Mouse (Mus musculus) myocyte (in vitro differentiated cells): ENCODE data around the gene Scn4a. TPM values are rescaled to one million over a fixed set of nuclear protein-coding genes. Genes with fewer than 3 reads are reported as not detected.

Experiments
- H3K27me3 ChIP-seq: one replicate; pipeline ENCODE4 v1.6.1; 2011; ENCODE audit not compliant: control insufficient read depth, insufficient read depth, insufficient read length
- H3K36me3 ChIP-seq: one replicate; pipeline ENCODE4 v1.6.1; 2011; ENCODE audit not compliant: control insufficient read depth, insufficient read depth
- H3K4me2 ChIP-seq: one replicate; pipeline ENCODE4 v1.6.1; 2011; ENCODE audit warnings: low read depth, control low read depth
- H3K4me3 ChIP-seq: one replicate; pipeline ENCODE4 v1.5.1; 2011; ENCODE audit warnings: mild to moderate bottlenecking, control low read depth, moderate library complexity
- H3K79me2 ChIP-seq: one replicate; pipeline ENCODE4 v1.6.1; 2011; ENCODE audit not compliant: control insufficient read depth, insufficient read depth
- H3ac ChIP-seq: one replicate; pipeline ENCODE4 v1.6.1; 2011; ENCODE audit not compliant: control insufficient read depth, insufficient read length
- CEBPB ChIP-seq: IDR thresholded peaks from 2 replicates; pipeline ENCODE4 v1.6.1; 2011; ENCODE audit warnings: mild to moderate bottlenecking, moderate library complexity; ENCODE audit not compliant: poor library complexity, insufficient read depth, severe bottlenecking
- E2F4 ChIP-seq: IDR thresholded peaks from one replicate; pipeline ENCODE4 v1.6.1; 2011; ENCODE audit warnings: mild to moderate bottlenecking, control low read depth, moderate library complexity; ENCODE audit not compliant: insufficient read depth
- MAX ChIP-seq: IDR thresholded peaks from one replicate; pipeline ENCODE4 v1.6.1; 2011; ENCODE audit warnings: low read depth, mild to moderate bottlenecking, control low read depth
- MYOD1 ChIP-seq, 3 experiments: IDR thresholded peaks; one replicate each; pipeline ENCODE4 v1.6.1; 2011; ENCODE audit warnings: control low read depth in 2 of 3, low read depth in 2 of 3, mild to moderate bottlenecking in 2 of 3, moderate library complexity in 1 of 3; ENCODE audit not compliant: insufficient read length in 2 of 3, control insufficient read depth in 1 of 3
- MYOG ChIP-seq, 3 experiments: IDR thresholded peaks; one replicate each; pipeline ENCODE4 v1.6.1; 2011; ENCODE audit warnings: control low read depth in 2 of 3, low read depth in 2 of 3, mild to moderate bottlenecking in 2 of 3; ENCODE audit not compliant: insufficient read length in 2 of 3, control insufficient read depth in 1 of 3, insufficient read depth in 1 of 3
- POLR2A ChIP-seq: IDR thresholded peaks from one replicate; pipeline ENCODE4 v1.6.1; 2011; ENCODE audit warnings: low read depth, mild to moderate bottlenecking, control low read depth, moderate library complexity; ENCODE audit not compliant: insufficient read length
- POLR2AphosphoS2 ChIP-seq: IDR thresholded peaks from one replicate; pipeline ENCODE4 v1.6.1; 2011; ENCODE audit warnings: low read depth, control low read depth; ENCODE audit not compliant: insufficient read length
- REST ChIP-seq: IDR thresholded peaks from one replicate; pipeline ENCODE4 v1.6.1; 2011; ENCODE audit warnings: mild to moderate bottlenecking, control low read depth, moderate library complexity; ENCODE audit not compliant: insufficient read depth, insufficient read length
- SRF ChIP-seq: IDR thresholded peaks from one replicate; pipeline ENCODE4 v1.6.1; 2011; ENCODE audit warnings: low read depth; ENCODE audit not compliant: control insufficient read depth, insufficient read length
- TCF12 ChIP-seq: IDR thresholded peaks from one replicate; pipeline ENCODE4 v1.6.1; 2011; ENCODE audit warnings: mild to moderate bottlenecking, control low read depth; ENCODE audit not compliant: poor library complexity, insufficient read depth, severe bottlenecking
- TCF3 ChIP-seq: IDR thresholded peaks from one replicate; pipeline ENCODE4 v1.6.1; 2011; ENCODE audit warnings: low read depth, control low read depth; ENCODE audit not compliant: insufficient read length
- USF1 ChIP-seq: IDR thresholded peaks from one replicate; pipeline ENCODE4 v1.6.1; 2011; ENCODE audit warnings: low read depth, mild to moderate bottlenecking, control low read depth, moderate library complexity
- polyA plus RNA-seq: library from polyadenylated mRNA; unstranded; fragments of >200 nt; fragmentation: generic; extraction: Trizol; gene quantifications from one replicate; pipeline ENCODE4 v1.2.1, GENCODE M21; 2012; ENCODE audit warnings: missing spikeins

Gene Scn4a
- polyA plus RNA-seq, 1 experiment: 15.3 TPM

- H3K4me3 ChIP-seq: no peak overlapping the region
- peaks cover 71% of the 10 kb centered on the region for H3K27me3 ChIP-seq
- H3K79me2 ChIP-seq: no peaks in the 10 kb centered on the region
- no peak overlapping the region for H3K4me2 ChIP-seq
- H3ac ChIP-seq: no peak overlapping the region
- H3K36me3 ChIP-seq: no peaks in the 10 kb centered on the region
- TF ChIP-seq MAX (no peak), MYOG (IDR thresholded peaks at IDR 0.05; ENCODE audit: control insufficient read depth in 1 of 3, insufficient read depth in 1 of 3, insufficient read length in 2 of 3, low read depth in 2 of 3) (no peak), E2F4 (no peak), USF1 (no peak), CEBPB (no peak), SRF (no peak), MYOD1 (IDR thresholded peaks at IDR 0.05; ENCODE audit: control insufficient read depth in 1 of 3, insufficient read length in 2 of 3, low read depth in 2 of 3) (no peak), POLR2AphosphoS2 (no peak), POLR2A (no peak), TCF3 (no peak), REST (no peak), TCF12 (no peak)
Measured at GRCm38 (mm10) chr11:106316416-106316815, 36.7 kb downstream of the Scn4a start.

DNA sequence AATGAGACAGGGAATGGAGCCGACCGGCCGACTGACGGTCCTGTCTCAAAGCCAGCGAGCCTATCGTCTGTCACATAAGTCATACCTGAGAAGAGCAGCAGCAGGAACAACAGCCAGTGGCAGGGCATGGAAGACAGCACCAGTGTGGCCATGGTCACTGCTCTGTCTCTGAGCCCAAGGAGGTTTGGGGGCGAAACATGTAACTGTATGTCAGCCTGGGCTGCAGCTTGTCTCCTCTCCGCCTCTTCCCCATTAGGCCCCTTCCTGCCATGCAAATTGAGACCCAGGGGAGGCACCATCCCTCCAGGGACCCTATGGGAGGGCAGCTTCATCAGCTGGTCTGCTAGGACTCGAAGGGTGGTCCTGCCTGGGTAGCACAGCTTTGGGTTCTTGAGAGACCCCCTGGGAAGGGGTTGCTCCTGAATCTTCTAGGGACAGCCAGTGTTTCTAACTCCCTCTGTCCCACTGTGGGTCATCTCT is 38.7 kb downstream of the Scn4a start, which contains the start of gene Cd79b:
Gene Cd79b (minus strand): TSS at position 430 of the 480 bp plus-strand sequence.
- TF ChIP-seq POLR2AphosphoS2 (no peak), MAX (no peak), E2F4 (no peak), TCF3 (no peak), CEBPB (no peak), POLR2A (no peak), MYOG (IDR thresholded peaks at IDR 0.05; ENCODE audit: control insufficient read depth in 1 of 3, insufficient read depth in 1 of 3, insufficient read length in 2 of 3, low read depth in 2 of 3) (no peak), MYOD1 (IDR thresholded peaks at IDR 0.05; ENCODE audit: control insufficient read depth in 1 of 3, insufficient read length in 2 of 3, low read depth in 2 of 3) (no peak), SRF (no peak), REST (no peak), TCF12 (no peak), USF1 (no peak)
- Histone ChIP-seq H3K4me2 (no peak within 1 kb of the TSS), H3K27me3 (peaks cover 62% of the 10 kb centered on the region), H3K4me3 (no peak within 1 kb of the TSS), H3ac (no peak within 1 kb of the TSS), H3K36me3 (no peaks in the 10 kb centered on the region), H3K79me2 (no peaks in the 10 kb centered on the region)

- TF ChIP-seq USF1 (no peak), REST (no peak), CEBPB (no peak), MAX (no peak), SRF (no peak), MYOD1 (IDR thresholded peaks at IDR 0.05; ENCODE audit: control insufficient read depth in 1 of 3, insufficient read length in 2 of 3, low read depth in 2 of 3) (no peak)
- H3ac ChIP-seq: no peak overlapping the region
- H3K27me3 ChIP-seq: peaks cover 58% of the 10 kb centered on the region
- no peaks in the 10 kb centered on the region for H3K36me3 ChIP-seq
- no peak overlapping the region for H3K4me3 ChIP-seq
- H3K79me2 ChIP-seq: no peaks in the 10 kb centered on the region
- no peak overlapping the region for H3K4me2 ChIP-seq
Measured at GRCm38 (mm10) chr11:106313533-106313932, 39.6 kb downstream of the Scn4a start.

DNA sequence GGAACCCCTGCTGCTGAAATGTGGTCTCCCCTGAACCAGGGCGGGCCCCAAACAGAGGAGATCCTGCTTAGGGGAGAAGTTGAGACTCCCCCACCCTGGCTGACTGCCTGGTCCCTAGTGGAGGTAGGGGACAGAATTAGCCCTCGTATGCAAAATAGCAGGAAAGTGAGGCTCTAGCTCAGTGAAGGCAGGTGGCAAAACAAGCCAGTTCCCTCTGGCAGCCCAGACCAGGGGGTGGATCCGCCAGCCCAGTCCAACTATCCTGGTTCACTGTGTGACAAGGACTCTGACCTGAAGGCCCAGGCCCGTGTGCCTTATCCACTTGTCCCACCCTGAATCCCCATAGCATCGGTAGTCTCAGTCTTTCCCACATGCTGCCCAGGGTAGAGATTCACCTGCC is 43.0 kb downstream of the Scn4a start:
- Histone ChIP-seq H3K36me3 (no peaks in the 10 kb centered on the region), H3K27me3 (peaks cover 35% of the 10 kb centered on the region), H3K4me3 (no peak overlapping the region), H3K79me2 (no peaks in the 10 kb centered on the region), H3ac (no peak overlapping the region), H3K4me2 (no peak overlapping the region)
- TF ChIP-seq CEBPB (no peak), TCF3 (no peak), MYOG (IDR thresholded peaks at IDR 0.05; ENCODE audit: control insufficient read depth in 1 of 3, insufficient read depth in 1 of 3, insufficient read length in 2 of 3, low read depth in 2 of 3) (no peak)

- no peak overlapping the region for H3ac ChIP-seq
- H3K4me3 ChIP-seq: no peak overlapping the region
- H3K36me3 ChIP-seq: no peaks in the 10 kb centered on the region
- H3K27me3 ChIP-seq: peaks cover 21% of the 10 kb centered on the region
- no peak for TF ChIP-seq SRF
- TF ChIP-seq REST: no peak
- TF ChIP-seq MYOG (IDR thresholded peaks at IDR 0.05; ENCODE audit: control insufficient read depth in 1 of 3, insufficient read depth in 1 of 3, insufficient read length in 2 of 3, low read depth in 2 of 3): no peak
- no peak for TF ChIP-seq CEBPB
- no peak for TF ChIP-seq E2F4
- TF ChIP-seq MYOD1 (IDR thresholded peaks at IDR 0.05; ENCODE audit: control insufficient read depth in 1 of 3, insufficient read length in 2 of 3, low read depth in 2 of 3): no peak
- no peak for TF ChIP-seq TCF3
- TF ChIP-seq POLR2A: no peak
- no peak for TF ChIP-seq MAX
- no peak for TF ChIP-seq TCF12
- no peak for TF ChIP-seq POLR2AphosphoS2
- TF ChIP-seq USF1: no peak
- no peak overlapping the region for H3K4me2 ChIP-seq
- H3K79me2 ChIP-seq: no peaks in the 10 kb centered on the region
Measured at GRCm38 (mm10) chr11:106308162-106308561, 44.9 kb downstream of the Scn4a start.
